Comparison of ENCODE assay signal across 8 mouse cellular contexts in genomic region chr16:50374611-50375010, GRCm38 (mm10). TPM values are rescaled to one million over a fixed set of nuclear protein-coding genes. Genes with fewer than 3 reads are reported as not detected.
DNase-seq lines count a peak whose midpoint lies in the region; ATAC-seq and TF ChIP-seq lines count a peak whose summit lies in the region.
"Had no signal": no experiment of that assay in that cellular context is flagged by ENCODE, and none has a peak within 500 bp of the region (broad histone marks: within the 10 kb centered on the region; RNA-seq: fewer than 3 reads in every experiment).

No protein-coding gene starts in this region.

- TF ChIP-seq POLR2A in kidney, adult 2 months (IDR thresholded peaks at IDR 0.05; ENCODE audit: low read depth, low read length) = no peak

- ATAC-seq in frontal cortex, adult (ENCODE audit: low TSS enrichment) = no peak

- H3K36me3 ChIP-seq in kidney, adult 2 months (ENCODE audit: control insufficient read depth, insufficient read depth, low read length) = no peaks in the 10 kb centered on the region
- H3K36me3 ChIP-seq: embryonic facial prominence, embryonic 15.5 days had no signal

- H3K4me3 ChIP-seq in kidney, adult 2 months (ENCODE audit: insufficient read depth, low read depth, low read length) = no peak overlapping the region
- H3K4me3 ChIP-seq: embryonic facial prominence, embryonic 15.5 days had no signal

- H3K27ac ChIP-seq in kidney, adult 2 months (ENCODE audit: insufficient read depth, low read depth, low read length) = no peak overlapping the region
- H3K27ac ChIP-seq: embryonic facial prominence, embryonic 15.5 days had no signal

- TF ChIP-seq CTCF in kidney, adult 2 months (conservative IDR thresholded peaks at IDR 0.05; ENCODE audit: insufficient read depth, insufficient read length, low read depth, low read length) = peak; percentile 48

- intact Hi-C loops in heart, postnatal 14 days (cut with DNase I) = loop anchor here (5.0 kb wide), 1 partner anchor 363 kb away; no protein-coding TSS in a partner anchor

- 89% methylated on average over 3 of the region's 3 CpGs for WGBS in kidney, adult 2 months

- peak; percentile 56 for DNase-seq in kidney, adult 2 months
- no peak for DNase-seq in kidney, adult 18-20 months
- peak; percentile 80 for DNase-seq in CD4-positive, CD25-positive, alpha-beta regulatory T cell, adult 2 months (ENCODE audit: low read depth, low spot score)
- DNase-seq in MN1 (ENCODE audit: low spot score) = peak; percentile 26
- peak; percentile 42 to 59 for DNase-seq in heart, postnatal 14 days
- DNase-seq in natural killer cell, adult 2 months (ENCODE audit: low spot score in 2 of 2) = peak; percentile 42 to 62

- no peaks in the 10 kb centered on the region for H3K27me3 ChIP-seq in kidney, adult 2 months (replicated peaks; ENCODE audit: control insufficient read depth, insufficient read depth, low read length)
- H3K27me3 ChIP-seq: embryonic facial prominence, embryonic 15.5 days had no signal

- H3K4me1 ChIP-seq in kidney, adult 2 months (ENCODE audit: control insufficient read depth, insufficient read depth, low read length) = no peaks in the 10 kb centered on the region
- H3K4me1 ChIP-seq: embryonic facial prominence, embryonic 15.5 days had no signal

RNA-seq across cellular contexts. Expression of gene Bbx, which starts 57.6 kb away (rescaled TPM):
- polyA plus RNA-seq in kidney, adult 2 months (2012; rRNA removed) = 7.4 and 8.2 TPM in 2 replicates
- total RNA-seq in heart, postnatal 14 days (2021) = 10 to 100 TPM; 15.4 to 18.0 TPM
